19 mouse cellular contexts compared by ENCODE assay signal in genomic region chr12:15011091-15011490, GRCm38 (mm10).
"Had no signal": no experiment of that assay in that cellular context is flagged by ENCODE, and none has a peak within 500 bp of the region (broad histone marks: within the 10 kb centered on the region; RNA-seq: fewer than 3 reads in every experiment).

No protein-coding gene starts in this region.

- H3K4me1 ChIP-seq: heart, embryonic 13.5 days; heart, embryonic 15.5 days; hindbrain, embryonic 13.5 days; hindbrain, embryonic 15.5 days; limb, embryonic 13.5 days; limb, embryonic 15.5 days; liver, embryonic 12.5 days had no signal

- H3K4me3 ChIP-seq: heart, adult 2 months; heart, embryonic 13.5 days; heart, embryonic 15.5 days; hindbrain, embryonic 13.5 days; hindbrain, embryonic 15.5 days; layer of hippocampus, adult 2 months; limb, embryonic 13.5 days; limb, embryonic 15.5 days; liver, embryonic 12.5 days had no signal

- DNase-seq: gastrocnemius, postnatal 14 days; gastrocnemius, postnatal 36 days; heart, adult 2 months; kidney, adult 11 months; kidney, adult 2 months; kidney, postnatal 10 days; kidney, postnatal 25 days; kidney, postnatal 4 days; layer of hippocampus, adult 9-11 months; layer of hippocampus, postnatal 36 days; left cerebral cortex, postnatal 4 days had no signal
